Mouse (Mus musculus): ENCODE data around the gene Ahsg.

Gene Ahsg

DNA sequence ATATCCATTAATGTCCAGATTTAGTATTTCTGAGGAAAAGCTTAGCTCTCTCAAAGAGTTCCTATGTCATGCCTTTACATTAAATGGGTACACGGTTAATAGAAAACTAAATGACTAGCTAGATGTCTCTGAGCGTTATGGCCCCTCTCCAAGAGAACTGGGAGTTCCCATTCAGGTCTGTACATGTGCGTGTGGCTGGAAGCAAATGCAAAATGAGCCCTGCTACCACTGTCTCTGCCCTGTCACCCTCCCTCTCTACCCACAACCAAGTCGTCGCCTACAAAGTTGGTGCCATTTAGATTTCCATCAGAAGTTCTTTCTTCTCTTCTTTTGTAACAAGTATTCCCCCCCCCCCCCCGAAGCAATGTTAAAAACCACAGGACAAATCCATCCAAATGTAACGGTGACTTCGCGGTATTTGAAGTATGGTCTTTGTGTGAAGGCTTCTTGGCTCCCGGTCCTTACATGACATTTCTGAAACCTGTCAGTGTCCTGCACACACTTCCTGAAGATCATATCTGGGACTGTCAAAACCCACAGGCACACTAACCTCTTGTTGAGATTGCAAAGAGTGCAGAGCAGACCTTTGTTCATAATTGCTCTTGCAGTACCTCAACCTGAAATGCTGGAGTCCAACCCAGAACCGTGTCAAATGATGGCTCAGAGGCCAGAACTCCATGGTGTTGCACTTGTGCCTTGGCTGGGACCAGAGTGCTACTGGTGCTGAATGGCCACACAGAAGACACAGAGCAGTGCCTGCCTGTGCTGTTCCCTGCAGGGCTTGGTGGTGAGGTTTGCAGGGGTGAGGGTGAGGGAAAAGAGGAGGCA, at the start of gene Ahsg:
Gene Ahsg (plus strand): TSS at position 595 of the 828 bp plus-strand sequence.
- DNase-seq = no peak

DNA sequence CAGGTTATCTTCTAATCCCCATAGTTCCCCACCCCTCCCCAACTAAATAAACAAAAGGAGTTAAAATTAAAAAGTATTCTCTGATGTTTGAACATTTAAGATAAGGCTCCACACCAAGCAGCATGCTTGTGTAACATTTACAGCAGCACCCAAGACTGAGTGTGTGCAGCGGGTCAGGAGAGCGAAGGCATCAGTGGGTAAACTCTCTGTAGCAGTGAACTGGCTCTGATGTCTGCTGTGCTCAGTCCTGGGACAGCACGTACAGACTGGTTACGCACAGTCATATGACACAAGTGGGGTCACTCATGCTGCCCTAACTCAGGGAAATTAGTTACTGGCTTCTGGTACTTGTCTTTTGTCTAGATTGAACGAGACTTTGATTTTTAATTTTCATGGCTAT, 48.2 kb upstream of the Ahsg start:
- no peak for DNase-seq

DNA sequence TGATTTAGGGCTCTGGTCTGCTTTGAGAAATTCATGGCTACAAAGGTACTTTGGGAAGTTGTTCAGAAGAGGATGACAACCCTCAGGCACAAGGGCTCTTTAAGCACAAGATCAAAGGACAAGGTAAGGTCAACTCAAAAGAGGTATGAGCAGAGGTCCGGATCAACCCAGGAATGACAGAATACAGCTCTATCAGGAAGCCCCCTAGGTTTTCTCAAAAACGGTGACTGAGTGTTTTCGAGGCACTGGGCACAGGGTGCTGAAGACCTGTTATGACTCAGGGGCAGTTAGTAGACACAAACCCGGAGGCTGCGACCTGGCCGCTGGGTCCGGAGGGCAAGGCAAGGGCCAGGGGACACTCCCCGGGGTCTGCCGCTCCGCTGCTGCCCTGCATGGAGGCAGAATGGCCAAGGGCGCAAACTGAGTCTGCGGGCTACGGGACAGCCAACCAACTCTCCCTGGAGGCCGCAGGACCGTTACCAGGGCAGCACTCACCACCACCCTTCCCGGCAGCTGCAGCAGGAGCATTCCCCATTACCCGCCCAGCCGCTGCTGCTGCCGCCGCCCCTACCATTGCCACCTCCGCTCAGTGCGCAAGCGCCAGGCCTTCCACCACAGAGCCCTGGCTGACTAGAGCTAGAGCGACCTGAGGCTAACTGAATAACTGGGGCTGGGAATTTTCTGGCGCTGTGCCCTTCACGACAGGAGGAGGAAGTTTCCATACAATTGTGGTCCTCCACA, 46.8 kb upstream of the Ahsg start:
- DNase-seq = peak; percentile 81 to 86

DNA sequence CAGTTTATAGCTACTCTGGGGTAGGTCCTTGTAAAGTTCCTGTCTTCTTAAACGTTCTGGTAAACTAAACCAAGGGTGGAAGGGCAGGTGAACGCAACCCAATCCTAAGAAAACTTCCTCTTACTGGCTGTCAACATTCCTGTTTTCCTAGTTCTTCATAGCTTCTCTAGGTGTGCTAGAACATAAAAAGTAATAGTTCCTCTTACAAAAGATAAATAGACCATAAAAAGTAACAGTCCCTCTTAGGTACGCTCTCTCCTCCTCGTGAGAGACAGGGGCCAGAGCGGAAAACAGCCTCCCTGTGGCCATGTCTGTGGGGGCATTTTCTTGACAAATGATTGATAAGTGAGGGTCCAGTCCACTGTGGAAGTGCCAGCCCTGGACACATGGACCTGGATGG, 46.2 kb upstream of the Ahsg start:
- no peak for DNase-seq

DNA sequence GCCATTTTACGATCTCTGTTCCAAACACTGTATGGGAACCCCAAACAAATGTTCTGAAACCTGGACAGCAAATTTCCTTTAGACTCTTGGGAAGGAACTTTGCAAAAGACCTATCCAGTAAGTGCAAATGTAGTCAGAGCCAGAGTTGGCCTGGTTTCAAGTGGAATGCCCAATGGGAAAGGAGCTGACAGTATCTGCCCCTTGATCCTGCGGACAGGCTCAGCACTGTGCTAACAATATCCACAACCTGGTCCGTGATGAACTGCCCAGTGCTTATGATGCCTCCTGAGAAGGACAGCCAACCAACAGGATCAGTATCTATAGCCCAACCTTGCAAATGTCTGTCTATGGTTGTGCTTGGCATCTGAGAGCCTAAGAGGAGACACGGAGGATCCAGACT, 45.6 kb upstream of the Ahsg start:
- no peak for DNase-seq

DNA sequence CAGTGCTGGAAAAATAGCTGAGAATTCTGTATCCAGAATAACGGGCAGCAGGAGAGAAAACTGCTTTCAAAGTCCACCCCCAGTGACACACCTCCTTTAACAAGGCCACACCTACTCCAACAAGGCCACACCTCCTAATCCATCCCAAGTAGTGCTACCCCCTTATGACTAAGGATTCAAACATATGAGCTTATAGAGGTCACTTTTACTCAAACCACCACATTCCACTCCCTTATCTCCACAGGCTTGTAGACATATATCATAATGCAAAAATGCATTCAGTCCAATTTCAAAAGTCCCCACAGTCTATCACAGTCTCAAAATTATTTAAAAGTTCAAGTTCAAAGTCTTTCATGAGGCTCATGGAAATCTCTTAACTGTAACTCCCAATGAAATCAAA, 43.4 kb upstream of the Ahsg start:
- DNase-seq = no peak

DNA sequence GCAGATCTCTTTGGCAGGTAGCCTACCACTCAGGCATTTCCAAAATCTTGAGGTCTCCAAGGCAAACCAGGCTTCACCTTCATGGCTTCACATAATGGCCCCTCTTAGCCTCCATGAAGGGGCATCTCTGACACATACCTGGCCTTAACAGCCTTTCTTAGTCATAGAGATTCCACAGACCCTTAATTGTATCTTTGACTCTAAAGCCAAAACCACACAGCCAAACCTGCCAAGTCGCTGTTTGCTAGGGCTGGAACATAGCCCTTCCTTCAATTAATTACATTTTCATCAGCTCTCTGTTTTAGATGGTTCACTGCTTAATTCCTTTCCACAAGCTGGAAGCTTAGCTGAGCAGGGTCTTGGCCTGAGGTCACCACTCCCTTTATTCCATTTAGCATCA, 42.7 kb upstream of the Ahsg start:
- DNase-seq = no peak

DNA sequence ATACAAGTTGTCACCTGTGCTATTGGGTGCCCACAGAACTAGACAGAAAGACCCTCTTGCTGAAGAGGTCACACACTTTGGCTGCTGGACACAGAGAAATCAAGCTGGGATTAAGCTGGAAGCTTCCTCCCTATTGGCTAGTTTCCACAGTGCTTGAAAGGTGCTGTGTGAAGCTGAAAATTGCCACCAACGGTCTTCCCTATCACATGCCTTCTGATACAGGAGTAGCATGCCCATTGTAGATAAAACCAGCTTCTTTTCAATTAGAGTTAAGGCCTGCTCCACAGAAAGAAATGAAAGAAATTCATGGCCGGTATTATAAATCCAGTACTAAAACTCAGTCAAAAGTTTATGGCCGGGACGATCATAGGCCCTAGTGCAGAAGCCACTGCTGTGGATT, 38.4 kb upstream of the Ahsg start:
- no peak for DNase-seq

DNA sequence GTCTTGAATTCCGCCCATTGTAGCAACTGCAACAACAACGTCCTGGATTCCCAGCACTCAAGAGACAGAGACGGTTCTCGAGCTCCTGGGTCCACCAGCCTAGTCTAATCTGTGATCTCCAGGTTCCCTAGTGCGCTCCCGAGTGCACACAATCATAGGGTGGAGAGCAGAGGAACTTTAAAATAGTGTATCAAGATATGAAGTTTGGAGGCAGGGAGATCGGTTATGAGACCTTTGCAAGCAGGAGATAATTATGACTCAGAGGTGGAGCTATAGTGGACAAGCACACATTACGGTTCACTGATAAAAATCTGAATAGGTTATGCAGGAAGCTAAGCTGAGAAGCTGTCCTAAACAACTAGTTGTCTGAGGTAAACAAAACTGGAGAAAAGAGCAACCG, 34.3 kb upstream of the Ahsg start:
- DNase-seq = no peak

DNA sequence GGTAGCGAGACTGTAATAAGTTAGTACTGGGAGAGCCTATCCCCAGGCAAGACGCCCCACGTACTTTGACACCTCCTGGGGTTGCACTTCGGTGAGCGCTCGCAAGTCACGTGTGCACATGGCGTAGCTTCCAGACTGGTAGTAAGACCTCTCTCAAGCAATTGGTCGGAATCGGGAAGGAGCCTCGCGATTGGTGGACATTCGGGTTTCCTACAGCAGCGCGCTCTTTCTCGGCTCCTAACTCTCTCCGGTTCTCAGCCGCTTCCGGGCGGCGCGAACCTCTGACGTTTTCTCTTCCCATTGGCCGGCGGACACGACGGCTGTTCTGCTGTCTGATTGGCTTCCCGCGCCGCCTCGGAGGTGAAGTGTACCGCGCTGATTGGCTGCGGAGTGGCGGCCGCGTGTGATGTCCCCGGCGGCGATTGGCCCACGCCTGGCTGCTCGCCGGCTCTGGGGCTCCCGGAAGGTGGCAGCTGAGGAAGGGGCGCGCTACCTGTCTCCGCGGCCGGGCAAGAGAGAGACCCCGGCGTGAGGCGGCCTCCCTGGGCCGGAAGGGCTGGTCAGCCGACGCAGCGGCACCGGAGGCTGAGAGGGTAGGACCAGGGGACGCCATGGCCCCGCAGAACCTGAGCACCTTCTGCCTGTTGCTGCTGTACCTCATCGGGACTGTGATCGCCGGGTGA, 33.5 kb upstream of the Ahsg start, which contains the start of the genes Tbccd1 and Dnajb11:
Gene Tbccd1 (minus strand): TSS at position 239 of the 683 bp plus-strand sequence.
Gene Dnajb11 (plus strand): TSS at position 415 of the 683 bp plus-strand sequence.
- peak; percentile 99 for DNase-seq

DNA sequence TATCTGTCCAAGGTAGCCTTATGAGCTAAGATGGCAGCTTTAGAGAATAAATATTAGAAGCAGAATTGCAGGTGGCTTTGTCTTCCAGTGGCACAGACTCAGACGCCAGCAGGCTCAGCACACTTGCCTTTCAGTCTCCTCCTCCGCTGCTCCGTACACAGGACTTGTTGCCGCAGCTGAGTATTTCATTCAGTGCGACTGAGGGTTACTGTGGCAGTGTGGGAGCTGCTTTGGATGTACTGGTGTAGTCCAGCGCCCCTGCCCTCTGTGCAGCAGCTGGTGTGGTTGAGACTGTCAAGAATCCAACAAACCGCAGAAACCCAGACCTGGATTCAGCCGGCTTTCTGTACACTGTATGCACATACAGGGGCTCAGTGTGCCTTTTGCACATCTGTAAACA, 18.7 kb upstream of the Ahsg start:
- DNase-seq = no peak

DNA sequence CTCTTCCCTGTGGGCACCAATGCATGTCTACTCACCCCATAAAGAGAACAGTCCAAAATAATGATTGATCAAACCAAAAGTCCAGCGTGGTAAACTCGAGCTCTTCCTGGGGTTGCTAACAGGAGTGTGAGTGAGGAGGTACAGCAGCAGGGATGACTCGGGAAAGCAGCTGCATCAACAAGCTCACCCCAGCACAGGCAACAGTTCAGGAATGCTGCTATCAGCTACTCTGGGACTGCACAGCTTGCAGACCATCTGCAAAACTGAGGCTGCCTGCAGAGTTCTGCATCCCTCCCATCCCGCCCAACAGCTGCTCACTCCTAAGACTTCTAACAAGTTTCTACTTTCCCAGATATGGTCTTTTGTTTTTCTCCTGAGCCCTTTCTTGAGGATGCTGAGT, 17.7 kb upstream of the Ahsg start:
- DNase-seq = no peak

DNA sequence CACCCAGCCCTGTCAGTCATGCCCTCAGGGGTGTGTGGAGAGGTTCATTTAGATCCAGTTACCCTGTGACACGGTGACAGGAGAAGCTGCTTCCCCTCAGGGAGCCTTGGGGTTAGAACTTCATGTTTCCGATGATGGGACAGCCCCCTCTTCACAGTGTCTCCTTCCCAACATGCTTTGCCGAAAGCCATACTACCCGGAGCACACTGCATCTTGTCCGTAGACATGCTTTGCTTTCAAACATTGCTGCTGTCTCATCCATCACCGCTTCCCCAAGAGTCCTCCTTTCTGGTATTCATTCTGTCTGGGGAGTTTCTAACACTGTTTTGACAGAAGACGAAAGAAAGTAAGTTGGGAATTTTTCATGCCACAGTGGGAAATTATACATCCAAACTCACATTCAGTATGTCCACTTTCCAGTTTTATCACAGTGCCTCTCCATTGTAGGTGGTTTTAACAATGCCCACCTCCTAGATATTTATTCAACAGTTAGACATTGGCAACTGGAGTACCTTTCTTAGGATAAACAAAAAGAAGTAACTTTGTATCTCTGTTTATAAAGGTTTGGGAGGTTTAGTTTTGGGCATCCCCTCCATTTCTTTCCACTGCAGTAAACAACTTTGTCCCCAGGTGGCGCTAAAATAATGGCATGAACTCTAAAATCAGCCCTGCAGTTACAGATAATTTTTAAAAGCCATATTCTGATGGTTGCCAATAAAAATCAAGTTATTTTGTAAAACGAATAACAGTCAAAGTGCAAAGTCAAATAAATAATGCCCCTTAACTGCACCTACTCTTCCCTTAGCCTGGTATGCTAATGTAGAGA, 14.6 kb upstream of the Ahsg start:
- no peak for DNase-seq

DNA sequence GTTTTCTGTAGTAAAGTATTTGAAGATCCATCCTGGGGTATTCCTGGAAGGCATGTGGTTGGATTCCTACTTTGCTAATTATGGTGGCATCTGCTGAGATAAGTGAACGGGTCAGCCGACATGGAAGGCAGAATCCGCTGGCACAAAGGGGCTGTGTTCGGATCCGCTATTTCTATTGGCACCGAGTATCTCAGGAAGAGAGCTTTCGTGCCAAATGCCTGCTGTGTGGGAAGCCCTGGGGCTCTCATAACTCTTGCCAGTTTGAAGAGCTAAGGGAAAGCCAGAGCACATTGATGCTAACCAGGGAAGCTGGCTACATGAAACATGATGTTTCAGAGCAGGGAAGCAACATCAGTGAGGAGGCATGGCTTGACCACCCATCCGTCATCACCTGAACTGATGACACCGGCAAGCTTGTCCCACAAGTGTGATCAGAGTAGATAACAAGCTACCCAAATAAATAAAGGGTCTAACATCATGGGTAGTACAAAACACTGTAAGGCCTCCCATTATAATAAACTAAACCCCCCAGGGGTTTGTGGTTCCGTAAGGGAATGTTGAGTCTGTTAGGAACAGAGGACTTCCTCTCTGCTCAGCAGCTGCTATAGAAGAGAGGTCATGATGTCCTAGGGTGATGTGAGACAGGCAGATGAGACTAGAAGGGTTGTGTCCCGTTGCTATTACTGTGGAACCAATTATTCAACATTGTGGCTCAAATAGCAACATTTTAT, 13.3 kb upstream of the Ahsg start:
- DNase-seq = no peak

DNA sequence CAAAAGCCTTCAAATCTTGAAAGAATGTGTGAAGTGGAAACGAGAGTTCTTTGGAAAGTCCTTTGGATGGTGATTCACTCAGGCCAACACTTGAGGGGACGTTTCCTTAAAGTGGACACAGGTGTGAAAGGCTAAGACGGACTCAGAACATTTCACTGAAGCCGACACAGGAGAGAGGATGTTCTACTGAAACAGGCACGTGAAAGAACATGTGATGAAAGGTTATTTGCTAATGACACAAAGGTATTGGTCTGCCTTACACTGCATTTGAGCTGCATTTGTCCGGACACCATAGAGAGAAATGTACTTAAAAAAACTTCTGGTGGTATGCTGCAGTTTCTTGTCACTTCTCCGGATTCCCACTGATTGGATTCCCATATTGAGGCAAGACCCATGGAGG, 12.4 kb upstream of the Ahsg start:
- no peak for DNase-seq

DNA sequence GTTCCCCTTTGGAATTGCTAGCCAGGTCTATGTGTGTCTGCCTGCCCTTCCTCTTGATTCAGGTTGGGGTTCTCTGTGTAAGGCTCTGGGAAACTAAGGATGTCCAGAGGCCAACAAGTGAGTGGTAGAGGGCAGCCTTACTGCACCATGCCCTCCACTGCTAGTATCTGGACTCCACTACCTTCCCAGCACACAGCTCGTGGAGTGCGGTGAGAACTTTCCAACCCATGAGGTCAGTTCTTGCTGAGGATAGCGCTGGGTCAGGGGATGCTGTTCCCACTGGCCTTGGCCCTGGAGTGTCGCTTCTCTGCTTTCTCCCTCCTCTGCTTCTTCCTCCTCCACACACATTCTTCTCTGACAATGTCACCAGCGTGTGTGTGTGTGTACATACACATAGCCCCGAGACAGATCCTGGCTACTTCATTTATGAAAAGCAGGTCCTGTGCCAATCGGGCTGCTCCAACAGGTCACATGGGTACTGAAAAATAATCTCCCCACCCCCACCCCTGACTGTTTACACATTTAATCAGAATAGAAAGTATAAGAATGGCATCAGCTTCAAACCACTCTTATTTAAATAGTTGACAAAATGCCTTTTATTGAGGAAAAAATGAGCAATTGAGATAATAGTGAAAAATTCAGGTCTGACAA, 11.0 kb upstream of the Ahsg start:
- DNase-seq = peak in 1 of 2 experiments; percentile 21

DNA sequence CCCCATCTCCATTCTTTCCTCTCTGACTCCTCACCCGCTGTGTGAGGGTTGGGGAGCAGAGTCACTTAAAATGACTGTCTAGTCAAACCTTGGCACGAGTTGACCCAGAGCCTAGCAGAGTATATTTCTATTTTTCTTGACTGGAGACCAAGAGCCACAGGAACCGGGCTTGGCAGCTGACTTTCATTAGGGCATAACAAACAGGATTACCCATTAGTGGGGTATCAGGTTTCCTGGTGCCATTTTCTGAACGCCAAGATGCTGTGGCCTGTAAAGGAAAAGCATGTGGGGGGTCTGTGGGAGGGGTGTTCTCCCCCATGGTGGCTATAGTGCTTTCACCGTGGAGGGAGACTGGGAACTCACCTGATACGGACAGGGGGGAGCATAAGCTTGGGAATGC, 10.2 kb upstream of the Ahsg start:
- DNase-seq = no peak

DNA sequence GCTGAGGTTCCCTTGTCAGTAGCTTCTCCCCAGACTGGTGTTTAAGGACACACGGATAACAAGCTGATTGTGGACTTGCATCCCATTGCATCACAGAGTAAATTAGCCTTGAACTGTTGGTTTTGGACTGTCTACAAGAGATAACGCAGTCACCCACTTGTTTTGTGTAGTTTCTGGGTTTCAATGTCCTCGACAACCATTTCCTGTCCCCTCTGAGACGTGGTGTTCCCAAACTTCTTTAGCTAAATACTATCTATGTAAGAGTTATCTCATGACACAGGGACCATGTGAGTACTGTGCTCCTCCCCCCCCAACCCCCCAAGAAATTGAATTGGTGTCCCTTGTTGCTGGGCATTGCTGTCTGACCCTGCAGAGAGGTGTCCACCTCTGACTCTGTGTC, 9.6 kb upstream of the Ahsg start:
- peak in 1 of 2 experiments; percentile 16 for DNase-seq

DNA sequence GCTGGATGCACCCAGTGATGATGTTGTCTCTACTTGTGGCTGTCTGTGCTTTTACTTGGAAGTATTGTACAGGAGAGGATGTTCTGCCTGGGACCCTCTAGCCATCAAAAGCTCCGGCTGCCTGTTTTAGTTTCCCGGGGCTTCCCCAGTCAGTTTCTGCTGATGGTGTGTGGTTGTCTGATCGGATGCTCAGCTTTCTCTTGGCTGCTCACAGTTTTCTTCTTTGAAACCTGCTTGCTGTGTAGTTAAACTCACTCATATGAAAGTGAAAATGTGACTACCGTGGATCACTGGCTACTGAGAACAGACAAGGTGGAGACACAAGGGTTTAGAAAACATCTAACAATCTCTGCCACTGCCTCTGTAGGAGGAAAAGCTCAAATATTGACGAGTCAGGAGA, 7.6 kb upstream of the Ahsg start:
- DNase-seq = no peak

DNA sequence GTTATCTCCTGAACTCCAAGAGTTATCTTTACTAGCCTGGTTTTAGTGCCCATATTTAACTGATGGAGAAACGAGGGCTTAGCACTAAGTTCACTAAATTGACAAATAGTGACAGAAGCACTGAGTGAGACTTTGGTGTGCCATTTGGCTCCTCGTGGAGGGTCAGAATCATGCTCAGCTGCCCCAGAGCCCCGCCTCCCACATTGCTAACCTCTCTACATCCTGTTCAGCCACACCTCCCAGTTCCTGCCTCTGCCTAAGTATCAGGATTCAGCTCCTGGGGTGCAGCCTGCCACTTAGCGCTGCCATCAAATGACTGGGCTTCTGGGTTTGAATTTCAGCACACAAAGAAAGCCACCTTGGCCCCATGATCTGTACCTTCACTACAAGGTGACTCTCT, 5.7 kb upstream of the Ahsg start:
- DNase-seq = no peak

DNA sequence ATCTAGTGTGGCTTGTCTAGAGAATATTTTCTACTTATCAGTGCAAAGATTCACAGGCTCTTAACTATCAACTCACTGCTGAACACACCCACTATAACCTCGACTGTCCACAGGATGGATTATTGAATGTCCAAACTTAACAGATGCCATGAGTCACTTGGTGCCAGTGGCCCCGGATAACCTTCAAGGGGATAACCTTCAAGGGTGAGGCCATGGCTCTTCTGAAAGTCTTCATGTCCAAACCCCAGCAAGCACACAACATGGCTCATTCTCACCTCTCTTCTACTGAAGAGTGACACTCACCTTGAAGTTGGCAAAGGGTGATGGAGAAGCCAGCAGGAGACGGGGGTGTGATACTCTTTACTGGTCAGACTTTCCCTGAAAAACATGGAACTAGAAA, 4.4 kb upstream of the Ahsg start:
- DNase-seq = no peak

Measured in lung, adult 18-20 months (tissue).